Mouse (Mus musculus) heart, postnatal 36 days (tissue): ENCODE data around the gene 1700018B08Rik. TPM values are rescaled to one million over a fixed set of nuclear protein-coding genes. Genes with fewer than 3 reads are reported as not detected.

Experiments
- DNase-seq, 2 experiments: peaks; one replicate each; pipeline ENCODE4 v3.0.0; 2021 to 2022
- intact Hi-C: fragments of 180-260 bp; cut with DNase I; formaldehyde crosslinking; loops from one replicate; pipeline ENCODE4 v1.15.1; 2025
- total RNA-seq, 2 experiments: library from RNA; stranded (reverse); gene quantifications; 2 replicates each; pipeline ENCODE4 v1.2.3; 2021

The 1700018B08Rik gene
- not detected for total RNA-seq

DNA sequence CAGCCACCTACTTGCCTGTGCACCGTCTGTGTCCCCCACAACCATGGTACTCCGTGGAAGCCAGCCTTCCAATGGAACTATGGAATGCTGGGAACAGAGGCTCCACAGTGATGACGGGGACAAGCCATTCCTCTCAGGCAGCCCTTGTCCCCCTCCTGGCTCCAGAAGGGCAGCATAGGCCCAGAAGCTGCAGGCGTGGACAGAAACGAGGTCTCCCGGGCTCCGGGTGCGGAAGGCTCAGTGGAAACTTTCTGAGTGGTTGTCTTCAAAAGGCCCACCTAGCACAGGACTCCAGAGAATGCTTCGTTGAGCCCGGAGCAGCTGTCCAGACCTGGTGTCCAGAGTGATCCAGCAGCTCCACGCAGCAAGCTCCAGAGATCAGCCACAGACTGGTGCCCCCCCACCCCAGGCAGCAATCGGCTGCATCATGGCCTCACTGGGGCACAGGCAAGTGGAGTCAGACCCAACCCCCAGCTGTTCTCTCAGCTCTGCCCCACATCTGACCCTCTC lies at the start of gene 1700018B08Rik:
Gene 1700018B08Rik, minus strand, starts transcription at position 45 of the 510 bp plus-strand sequence.
- intact Hi-C loops, result no loop called here
- DNase-seq, result no peak

DNA sequence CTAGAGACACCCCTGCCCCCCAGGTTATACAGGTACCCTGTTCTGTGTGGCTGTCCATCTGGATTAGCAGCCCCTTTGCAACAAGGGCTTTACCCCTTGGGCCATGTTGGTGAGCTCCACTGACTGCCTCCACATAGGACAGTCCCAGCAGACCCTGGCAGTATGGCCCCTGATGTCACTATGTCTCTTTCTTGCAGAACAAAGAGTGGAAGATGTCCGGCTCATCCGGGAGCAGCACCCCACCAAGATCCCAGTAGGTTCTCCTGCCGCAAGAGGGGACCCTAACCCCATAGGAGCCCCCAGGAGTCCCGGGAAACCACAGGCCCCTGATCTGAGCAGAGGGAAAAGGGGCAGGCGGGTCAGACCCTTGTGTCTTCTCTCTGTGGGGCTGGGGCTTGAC lies 49.2 kb upstream of the 1700018B08Rik start:
- intact Hi-C loops, result loop anchor here (5.0 kb wide), 1 partner anchor 476 kb away; the partner anchor contains the start of gene Foxc2
- no peak for DNase-seq

DNA sequence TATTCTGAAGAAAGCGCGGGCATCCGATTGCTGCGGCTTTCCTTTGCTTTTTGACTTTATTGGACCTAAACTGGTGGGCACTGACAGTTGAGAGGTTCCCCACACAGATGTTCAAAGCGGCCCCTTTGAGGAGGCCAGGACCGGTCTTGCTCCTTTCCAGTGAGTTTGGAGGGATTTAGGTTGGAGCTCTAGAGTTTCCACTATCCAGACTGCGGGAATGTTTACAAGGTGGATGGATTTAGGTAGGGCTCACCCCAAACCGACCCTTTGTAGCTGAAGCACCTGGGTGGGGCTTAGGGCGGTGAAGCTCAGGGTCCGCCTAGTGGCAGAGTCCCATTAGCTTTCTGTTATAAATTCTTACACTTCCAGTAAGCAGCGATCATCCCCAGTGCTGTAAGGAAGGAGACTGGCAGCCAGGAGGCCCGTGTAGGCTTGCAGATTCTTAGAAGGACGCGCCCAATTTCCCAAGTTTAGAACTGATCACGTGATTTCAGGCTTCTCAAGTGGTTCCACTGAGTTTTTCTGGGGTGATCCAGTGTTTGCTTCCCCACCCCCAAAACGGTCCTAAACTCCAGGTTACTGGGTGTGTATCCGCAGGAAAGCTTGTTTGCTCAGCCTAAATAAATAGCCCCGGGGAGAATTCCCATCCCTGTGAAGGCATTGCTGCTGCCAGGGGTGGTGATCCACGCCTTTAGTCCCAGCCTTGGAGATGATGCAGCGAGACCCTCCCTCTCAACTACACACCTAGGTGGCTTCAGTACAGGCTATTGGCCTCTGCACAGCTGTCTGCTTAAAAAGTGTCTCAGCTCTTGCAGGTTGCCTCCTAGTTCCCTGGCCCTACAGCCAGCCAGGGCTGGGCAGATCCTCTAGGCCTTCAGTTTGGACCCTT lies 47.3 kb upstream of the 1700018B08Rik start:
- intact Hi-C loops, result loop anchor here (2.0 to 5.0 kb wide), 2 partner anchors 45 to 474 kb away; partner anchors contain the start of gene Foxc2
- peak in 1 of 2 experiments; percentile 56 for DNase-seq

DNA sequence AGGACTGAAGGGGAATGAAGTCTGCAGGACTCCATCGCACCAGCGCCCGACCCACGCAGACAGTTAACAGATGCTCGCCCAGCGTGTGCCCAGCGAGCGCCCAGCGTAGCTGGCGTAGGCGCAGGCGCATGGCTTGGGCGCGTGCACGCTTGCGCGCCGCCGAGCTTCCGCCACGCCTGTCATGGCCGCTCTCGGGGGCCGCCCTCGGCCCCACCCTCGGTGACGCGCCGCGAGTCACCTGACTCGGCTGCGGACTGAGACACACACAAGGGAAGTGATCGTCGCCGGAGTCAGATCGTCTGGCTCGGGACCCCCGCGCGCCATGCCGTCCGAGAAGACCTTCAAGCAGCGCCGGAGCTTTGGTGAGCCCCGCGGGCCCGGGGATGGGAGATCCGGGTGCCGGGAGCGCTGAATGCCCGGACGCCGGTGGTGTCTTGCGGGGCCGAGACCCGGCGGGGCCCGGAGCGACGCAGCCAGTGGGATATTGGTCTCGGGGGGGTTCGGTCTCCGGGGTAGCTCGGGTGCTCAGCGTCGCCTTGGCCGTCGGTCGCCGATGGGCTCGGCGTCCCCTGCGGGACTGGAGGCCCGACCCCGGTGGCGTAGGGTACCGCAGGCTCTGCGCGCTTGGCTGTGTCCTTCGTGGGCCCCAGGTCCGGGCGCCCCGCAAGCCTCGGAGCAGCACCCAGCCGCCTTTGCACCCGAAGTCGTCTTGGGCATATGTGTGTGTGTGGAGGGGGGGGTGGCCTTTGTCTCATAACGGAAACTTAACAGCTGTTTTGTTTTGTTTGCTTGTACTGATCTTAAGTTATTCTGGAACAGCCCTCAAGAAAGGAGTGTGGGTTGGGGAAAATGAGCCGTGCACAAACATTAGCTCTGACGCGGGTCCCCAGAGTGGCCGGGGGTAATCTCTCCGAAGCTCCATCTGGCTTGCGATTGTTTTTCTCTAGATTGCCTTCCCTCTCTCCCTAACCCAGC lies 46.4 kb upstream of the 1700018B08Rik start, which contains the start of gene Map1lc3b:
Gene Map1lc3b, plus strand, starts transcription at position 159 of the 975 bp plus-strand sequence.
- intact Hi-C loops, result loop anchor here (2.0 to 5.0 kb wide), 2 partner anchors 44 to 473 kb away; partner anchors contain the start of gene Foxc2
- peak; percentile 99 for DNase-seq

DNA sequence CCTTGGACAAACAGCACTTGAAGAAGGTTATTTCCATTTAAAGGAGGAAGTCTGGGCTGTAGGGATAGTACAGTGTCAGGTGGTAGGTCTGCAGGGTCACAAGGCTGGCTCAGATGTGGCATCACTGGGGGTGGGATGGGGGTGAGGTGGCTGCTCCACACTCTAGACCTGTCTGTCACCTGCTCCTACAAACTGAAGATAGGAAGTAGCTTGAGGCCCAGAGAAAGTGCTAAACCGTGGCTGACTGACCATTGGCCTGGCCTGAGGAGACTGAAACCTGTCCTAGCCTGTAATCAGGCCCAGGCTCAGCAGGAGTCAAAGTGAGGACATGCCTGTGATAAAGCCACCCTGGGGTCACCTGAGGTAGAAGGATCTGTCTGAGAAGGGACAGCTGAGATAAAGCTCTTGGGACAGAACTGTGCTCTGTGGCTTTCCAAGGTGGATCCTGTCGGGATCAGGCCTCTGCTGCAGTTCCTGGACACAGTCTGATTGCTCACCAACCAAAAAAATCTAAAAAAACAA lies 45.1 kb upstream of the 1700018B08Rik start:
- intact Hi-C loops, result no loop called here
- DNase-seq, result no peak

DNA sequence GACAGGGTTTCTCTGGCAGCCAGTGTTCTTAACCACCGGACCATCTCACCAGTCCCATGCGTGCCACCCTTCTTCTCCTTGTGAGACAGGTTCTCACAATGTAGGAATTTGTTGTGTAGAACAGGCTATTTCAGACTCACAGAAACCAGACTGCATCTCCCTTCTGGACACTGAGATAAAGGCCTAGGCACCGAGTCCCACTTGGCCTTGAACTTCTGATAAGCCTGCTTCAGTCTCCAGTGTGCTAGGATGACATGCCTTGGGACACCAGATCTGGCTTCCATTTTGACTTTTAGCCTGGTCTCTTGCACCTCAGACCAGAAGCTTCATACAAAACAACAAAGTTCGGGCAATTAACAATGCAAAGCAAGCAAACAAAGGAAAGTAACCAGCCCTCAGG lies 44.6 kb upstream of the 1700018B08Rik start:
- DNase-seq, result no peak
- intact Hi-C loops, result no loop called here

DNA sequence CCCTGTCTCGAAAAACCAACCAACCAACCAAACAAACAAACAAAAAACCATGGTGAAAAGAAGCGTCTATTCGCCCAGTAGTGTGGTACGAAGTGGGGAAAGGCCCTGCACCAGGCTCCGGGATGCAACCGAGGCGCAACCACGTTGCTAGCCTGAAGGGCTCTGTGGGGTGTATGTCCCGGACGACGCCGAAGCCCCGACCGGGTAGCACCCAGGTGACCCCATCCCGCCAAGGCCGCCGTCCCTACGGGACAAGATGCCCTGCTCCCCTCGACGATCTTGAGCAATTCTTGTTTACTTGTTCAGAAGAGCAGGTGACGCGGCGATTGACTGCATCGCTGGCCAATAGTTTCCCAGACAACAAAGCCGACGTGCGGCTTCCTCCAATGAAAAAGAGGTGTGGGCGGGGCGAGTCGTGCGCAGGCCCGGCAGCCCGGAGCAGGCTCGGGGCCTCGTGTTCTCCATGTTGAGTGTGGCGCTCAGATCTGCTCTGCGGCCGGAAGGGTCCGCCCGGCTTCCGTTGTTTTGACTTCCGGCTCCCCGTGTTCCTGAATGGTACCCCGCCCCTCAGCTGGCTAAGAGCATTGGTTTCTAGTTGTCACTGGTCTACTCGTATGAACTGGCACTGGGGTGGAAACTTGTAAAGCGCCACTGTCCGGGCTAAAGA lies 41.2 kb upstream of the 1700018B08Rik start:
- intact Hi-C loops, result no loop called here
- peak; percentile 100 for DNase-seq

DNA sequence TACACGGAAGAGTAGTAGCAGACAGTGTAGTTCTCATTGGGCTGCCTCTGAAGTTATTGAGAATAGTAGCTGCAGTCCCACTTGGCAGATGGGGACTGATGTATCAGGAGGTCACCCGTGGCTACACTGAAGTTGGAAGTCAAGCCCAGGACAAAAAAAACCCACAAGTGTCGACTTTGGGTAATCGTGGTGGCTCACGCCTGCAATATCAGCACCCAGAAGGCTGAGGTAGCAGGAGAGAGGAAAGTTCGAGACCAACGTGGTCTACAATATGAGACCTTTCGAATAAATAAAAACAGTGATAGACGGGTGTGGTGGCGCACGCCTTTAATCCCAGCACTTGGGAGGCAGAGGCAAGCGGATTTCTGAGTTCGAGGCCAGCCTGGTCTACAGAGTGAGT lies 40.6 kb upstream of the 1700018B08Rik start:
- intact Hi-C loops, result no loop called here
- DNase-seq, result no peak

DNA sequence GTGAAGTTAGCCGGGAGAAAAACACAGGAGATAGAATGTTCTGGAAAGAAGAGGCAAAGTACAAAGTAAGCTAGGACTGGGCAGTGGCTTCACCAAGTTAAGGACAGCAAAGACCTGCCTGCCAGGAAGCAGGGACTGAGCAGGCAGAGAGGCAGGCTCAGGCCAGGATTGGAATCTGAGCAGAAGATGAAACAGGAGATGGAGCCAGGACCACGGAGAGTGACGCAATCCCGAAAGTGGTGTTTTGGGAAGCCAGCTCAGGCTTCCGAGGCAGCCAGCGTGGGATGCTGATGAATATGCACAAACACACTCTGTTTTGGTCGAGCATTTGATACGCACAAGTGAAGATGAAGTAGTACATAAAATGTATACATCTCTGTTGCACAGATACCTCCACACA lies 39.5 kb upstream of the 1700018B08Rik start:
- DNase-seq, result no peak
- intact Hi-C loops, result no loop called here

DNA sequence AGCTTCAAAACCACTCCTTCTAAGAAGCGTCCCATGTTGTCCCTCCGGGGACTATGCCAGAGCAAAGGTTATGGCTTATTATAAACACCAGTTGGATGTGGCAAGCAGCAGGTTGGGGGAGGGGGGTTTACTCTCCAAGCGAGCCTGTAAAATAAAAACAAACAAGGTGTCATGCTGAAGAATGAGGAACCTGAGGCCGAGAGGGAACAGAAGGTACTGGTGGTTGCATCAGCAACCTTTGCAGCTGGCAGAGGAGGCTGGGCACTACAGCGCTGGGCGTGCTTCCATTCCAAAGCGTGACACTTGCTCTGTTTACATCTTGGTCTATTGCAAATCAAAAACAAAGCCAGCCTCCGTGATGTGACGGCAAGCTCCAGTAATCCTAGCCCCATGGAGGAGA lies 36.3 kb upstream of the 1700018B08Rik start:
- intact Hi-C loops, result no loop called here
- DNase-seq, result no peak

DNA sequence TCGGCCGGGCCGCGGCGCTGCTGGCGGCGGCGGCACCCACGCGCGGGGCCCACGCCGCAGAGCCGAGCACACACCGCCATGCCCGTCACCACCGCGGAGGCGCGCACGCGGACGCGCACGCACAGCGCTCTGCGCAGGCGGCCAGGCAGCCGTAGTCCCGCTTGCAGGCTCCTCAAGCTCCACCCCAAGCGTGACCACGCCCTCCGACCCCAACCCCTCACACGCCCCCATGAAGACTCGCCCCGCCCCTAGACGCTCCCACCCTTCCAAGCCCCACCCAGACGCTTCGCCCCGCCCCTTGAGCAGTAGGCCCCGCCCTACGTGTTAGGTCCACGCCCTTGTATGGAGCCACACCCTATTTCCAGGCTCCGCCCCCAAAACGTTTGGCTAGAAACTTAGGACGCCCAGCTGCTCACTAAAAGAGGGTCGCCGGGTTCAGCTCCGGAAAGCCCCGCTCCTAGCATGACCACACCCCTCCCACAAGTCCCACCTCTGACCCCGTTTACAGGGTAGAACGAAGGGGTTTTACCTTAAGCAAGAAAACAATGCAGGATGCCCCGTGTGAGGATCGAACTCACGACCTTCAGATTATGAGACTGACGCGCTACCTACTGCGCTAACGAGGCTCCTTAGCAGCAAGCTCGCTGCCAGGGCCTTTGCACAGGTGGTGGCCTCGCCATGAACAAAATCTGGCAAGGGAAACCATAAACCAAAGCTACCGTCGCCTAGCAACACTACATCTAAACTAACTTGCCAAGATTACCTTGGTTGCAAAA lies 34.7 kb upstream of the 1700018B08Rik start, which contains the start of gene Fbxo31:
Gene Fbxo31, minus strand, starts transcription at position 131 of the 776 bp plus-strand sequence.
- intact Hi-C loops, result loop anchor here (2.0 kb wide), 1 partner anchor 32 kb away; no protein-coding TSS in a partner anchor
- peak; percentile 90 to 92 for DNase-seq

DNA sequence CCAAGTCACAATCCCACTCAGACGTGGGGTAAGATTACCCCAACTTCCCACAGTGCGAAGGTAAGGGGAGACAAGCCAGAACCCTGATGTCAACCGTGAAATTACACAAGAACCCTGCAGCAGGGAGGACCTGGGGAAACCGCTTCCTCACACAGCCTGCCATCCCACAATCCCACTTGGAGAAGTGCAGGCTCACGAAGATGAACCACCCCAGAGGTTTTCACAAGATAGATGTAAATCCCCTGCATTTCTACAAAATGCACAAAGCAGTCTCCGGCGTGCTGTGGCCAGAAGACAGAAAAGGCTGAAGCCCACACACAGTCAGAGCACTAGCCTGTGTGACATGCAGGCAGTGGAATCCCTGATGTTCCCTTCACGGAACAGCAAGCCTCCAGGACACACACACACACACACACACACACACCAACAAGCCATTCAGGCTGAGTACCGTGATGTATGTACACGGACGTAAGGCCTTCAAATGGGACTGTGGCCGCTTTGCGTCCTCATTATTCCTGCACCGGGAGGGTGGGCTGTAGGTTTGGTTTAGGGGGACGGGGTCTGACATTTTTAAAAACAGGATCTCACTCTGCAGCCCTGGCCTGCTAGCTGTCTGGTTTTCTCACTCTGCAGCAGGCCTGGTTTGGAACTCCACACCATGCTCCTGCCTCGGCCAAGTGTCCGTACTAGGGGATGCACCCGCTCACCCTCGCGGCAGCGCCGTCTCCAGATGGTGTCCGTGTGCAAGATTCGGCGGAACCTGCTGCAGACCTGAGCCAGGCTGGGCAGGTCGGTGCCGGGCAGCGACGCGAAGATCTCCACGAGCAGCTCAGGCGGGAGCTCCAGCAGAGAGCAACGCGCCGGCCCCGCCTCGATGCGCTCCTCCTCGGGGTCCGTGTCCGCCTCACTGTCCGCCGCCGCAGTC lies 33.9 kb upstream of the 1700018B08Rik start:
- intact Hi-C loops, result loop anchor here (2.0 kb wide), 1 partner anchor 31 kb away; no protein-coding TSS in a partner anchor
- DNase-seq, result no peak

DNA sequence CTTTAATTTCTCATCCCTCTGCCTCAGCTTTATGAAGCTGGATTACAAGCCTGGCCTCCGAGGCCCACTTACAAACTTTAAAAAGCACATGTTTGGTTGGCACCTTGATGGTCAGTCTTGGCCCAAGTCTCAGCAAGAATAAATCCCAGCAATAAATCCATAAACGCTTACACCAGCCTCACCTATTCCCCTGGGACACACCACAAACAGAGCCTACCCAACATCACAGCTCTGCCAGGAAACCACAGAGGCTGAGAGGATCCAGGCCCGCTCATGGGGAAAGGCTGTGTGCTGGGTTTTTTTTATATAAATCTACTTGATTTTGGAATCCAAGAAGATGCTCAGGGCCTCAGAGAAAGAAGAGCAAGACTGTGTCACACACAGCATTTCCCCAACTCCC lies 31.5 kb upstream of the 1700018B08Rik start:
- intact Hi-C loops, result no loop called here
- no peak for DNase-seq

DNA sequence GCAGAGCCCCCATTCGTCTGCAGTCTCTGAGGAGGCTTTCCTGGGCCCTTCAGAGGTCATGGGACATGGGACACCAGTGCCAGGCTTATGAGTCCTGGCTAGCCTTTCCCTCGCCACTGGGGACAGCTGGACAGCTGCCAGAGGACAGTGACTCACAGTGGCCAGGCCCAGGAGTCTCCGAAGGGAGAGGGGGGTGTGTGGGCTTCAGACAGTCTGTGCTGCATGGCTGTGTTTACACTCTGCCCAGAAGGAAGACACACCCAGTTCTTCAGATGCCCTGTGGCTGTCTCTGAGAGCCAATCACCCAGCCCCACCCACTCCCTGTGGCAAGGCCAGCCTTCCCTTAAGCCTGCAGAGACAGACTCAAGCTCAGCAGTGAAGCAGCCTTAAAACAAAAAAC lies 29.2 kb upstream of the 1700018B08Rik start:
- intact Hi-C loops, result no loop called here
- DNase-seq, result peak; percentile 74 to 80

DNA sequence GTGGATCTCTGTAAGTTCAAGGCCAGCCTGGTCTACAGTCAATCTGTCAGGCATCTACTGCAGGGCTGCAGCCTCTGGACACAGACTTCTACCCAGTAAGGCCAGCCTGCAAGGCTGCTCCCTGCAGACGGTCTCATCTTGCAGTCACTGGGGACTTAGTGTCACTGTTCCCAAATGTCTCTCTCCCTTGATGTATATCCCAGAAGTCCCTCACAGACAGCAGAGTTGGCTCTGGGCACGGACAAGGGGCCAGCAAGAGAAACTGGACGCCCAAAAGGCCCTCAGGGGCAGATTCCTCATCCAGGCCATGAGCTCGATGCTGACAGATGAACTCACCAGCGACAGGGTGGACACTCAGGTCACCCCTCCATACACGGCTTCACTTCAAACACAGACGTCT lies 28.0 kb upstream of the 1700018B08Rik start:
- DNase-seq, result no peak
- intact Hi-C loops, result no loop called here

DNA sequence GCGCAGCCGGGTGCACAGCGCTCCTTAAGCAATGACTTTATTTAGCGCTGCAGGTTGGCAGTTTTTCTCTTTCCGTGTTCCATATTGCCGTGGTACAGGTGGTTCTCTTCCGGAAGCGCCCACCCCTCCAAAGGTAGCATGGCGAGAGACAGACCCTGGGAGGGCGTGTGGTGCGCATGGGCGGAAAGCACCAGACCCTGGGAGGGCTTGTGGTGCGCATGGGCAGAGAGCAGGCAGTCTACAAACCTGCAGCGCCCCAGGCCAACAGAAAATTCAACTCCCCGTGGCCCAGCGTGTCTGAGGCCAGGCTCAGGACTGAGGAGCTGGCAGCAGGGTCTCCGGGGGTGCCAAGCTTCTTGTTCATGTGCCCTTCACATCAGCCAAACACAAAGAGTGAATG lies 26.7 kb upstream of the 1700018B08Rik start:
- DNase-seq, result no peak
- intact Hi-C loops, result no loop called here

DNA sequence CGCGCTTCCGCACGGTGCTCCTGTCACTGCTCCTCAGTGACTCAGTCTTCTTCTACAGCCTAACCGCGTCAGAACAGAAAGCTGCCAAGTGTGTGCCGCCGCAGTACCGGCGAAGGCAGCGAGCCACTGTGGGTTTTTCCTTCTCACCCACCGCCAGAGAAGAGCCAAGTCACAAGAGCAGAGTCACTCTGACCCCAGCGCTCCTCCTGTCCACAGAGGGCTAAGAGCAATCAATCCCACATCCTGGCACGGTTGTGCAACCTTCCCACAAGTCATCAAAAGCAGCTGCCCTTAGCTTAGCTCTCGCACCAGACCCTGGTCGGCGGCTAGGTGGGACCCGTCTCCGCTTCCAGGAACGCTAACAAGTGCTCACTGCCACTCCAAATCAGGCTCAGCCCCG lies 26.2 kb upstream of the 1700018B08Rik start:
- intact Hi-C loops, result no loop called here
- peak in 1 of 2 experiments; percentile 31 for DNase-seq

DNA sequence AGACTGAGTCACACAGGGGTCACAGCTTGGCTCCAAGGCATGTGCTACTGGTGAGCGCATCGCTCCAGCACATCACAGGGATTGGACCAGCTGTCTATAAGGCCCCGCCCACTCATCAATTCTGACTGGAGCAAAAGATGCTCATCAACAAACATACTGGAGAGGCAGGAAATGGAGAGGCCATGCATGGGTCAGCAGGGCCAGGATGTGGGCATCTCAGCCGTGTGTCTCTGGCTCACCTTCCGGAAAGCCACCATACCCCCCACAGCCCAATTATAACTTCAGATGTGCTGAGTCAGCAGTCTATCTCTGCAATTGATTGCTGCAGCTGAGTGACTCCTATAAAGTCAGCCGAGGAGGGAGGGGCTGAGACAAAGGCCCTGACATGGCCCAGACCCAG lies 24.2 kb upstream of the 1700018B08Rik start:
- intact Hi-C loops, result no loop called here
- no peak for DNase-seq
